Mouse (Mus musculus) c-Kit-positive CD71-negative TER-119-negative erythroid progenitor cells, embryonic 14.5 days (primary cell): ENCODE results near the gene P3h2.

Experiments used
- DNase-seq: peaks from one replicate; pipeline ENCODE4 v3.0.0-alpha.2; 2013; ENCODE audit warnings: low read depth

The P3h2 gene

GRCm38 (mm10) chr16:26105115-26105974 is at the start of gene P3h2:
Gene P3h2 (minus strand): TSS chr16:26105784.
- no peak for DNase-seq

- no peak for DNase-seq
Observed at GRCm38 (mm10) chr16:26152258-26152657, 46.7 kb upstream of the P3h2 start.

- DNase-seq, result no peak
Observed at GRCm38 (mm10) chr16:26150943-26151342, 45.4 kb upstream of the P3h2 start.

GRCm38 (mm10) chr16:26146853-26147252 is 41.3 kb upstream of the P3h2 start:
- DNase-seq, result no peak

GRCm38 (mm10) chr16:26131126-26131525 is 25.5 kb upstream of the P3h2 start:
- DNase-seq, result no peak

- DNase-seq, result no peak
Observed at GRCm38 (mm10) chr16:26106618-26107017, 1.0 kb upstream of the P3h2 start.

GRCm38 (mm10) chr16:26106041-26106617 is 545 bp upstream of the P3h2 start:
- DNase-seq, result no peak

- no peak for DNase-seq
Observed at GRCm38 (mm10) chr16:26104274-26104673, 1.3 kb downstream of the P3h2 start.

GRCm38 (mm10) chr16:26102856-26103255 is 2.7 kb downstream of the P3h2 start:
- DNase-seq, result no peak

GRCm38 (mm10) chr16:26100167-26100566 is 5.4 kb downstream of the P3h2 start:
- no peak for DNase-seq

GRCm38 (mm10) chr16:26095696-26096284 is 9.8 kb downstream of the P3h2 start:
- no peak for DNase-seq

- DNase-seq, result no peak
Observed at GRCm38 (mm10) chr16:26093888-26094287, 11.7 kb downstream of the P3h2 start.

GRCm38 (mm10) chr16:26088976-26089375 is 16.6 kb downstream of the P3h2 start:
- no peak for DNase-seq

- DNase-seq, result no peak
Observed at GRCm38 (mm10) chr16:26088240-26088639, 17.3 kb downstream of the P3h2 start.

GRCm38 (mm10) chr16:26086955-26087354 is 18.6 kb downstream of the P3h2 start:
- no peak for DNase-seq

GRCm38 (mm10) chr16:26085160-26085559 is 20.4 kb downstream of the P3h2 start:
- no peak for DNase-seq

GRCm38 (mm10) chr16:26082831-26083230 is 22.8 kb downstream of the P3h2 start:
- DNase-seq, result no peak

GRCm38 (mm10) chr16:26082391-26082790 is 23.2 kb downstream of the P3h2 start:
- DNase-seq, result no peak

- DNase-seq, result no peak
Observed at GRCm38 (mm10) chr16:26078923-26079351, 26.6 kb downstream of the P3h2 start.

- DNase-seq, result no peak
Observed at GRCm38 (mm10) chr16:26078100-26078422, 27.5 kb downstream of the P3h2 start.

GRCm38 (mm10) chr16:26077246-26078099 is 28.1 kb downstream of the P3h2 start:
- DNase-seq, result no peak

GRCm38 (mm10) chr16:26075063-26075462 is 30.5 kb downstream of the P3h2 start:
- no peak for DNase-seq
